Comparison of ENCODE assay signal across 7 mouse cellular contexts in the genomic region with DNA sequence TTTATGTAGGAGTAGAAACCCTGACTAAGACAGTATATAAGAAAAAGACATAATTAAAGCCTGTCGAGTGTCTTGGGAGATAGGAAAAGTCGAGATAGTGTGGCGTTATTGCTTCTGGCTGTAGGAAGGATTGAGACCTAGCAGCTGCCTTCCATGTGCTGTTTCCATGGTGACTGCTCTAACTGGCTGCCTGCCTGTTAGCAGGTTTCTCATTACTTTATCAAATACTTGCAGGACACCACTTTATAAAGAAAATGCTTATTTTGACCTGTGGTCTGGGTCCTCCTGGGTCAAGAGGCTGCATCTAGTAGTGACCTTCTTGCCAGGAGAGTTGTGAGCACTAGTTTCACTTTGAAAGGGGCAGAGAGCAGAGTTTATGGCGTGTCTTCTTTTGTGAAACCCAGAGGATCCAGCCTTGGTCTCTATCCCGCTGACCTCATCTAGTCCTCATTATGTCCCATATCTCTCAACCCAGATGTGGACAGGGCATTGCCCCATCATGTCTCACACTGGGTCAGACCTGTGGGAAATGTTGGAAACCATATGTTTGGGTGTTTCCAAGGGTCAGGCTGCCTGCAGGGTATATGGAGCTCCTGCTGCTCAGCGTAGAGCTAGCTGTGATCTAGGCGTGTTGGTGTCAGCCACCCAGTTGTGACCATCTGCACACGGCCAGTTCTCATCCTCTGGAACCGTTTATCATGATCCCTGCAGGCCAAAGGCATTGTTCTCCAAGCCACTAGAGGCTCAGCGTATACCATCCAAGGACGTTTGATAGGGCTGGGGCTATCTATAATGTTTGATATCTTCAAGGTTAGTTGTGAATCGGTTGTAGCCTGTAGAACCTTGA. TPM values are rescaled to one million over a fixed set of nuclear protein-coding genes. Genes with fewer than 3 reads are reported as not detected.
A peak's percentile ranks its signal among the peaks of the same experiment; 100 is the strongest.
DNase-seq lines count a peak whose midpoint lies in the region; ATAC-seq lines count a peak whose summit lies in the region.

No protein-coding gene starts in this region.

- ATAC-seq in forebrain, embryonic 13.5 days = peak; percentile 60
- ATAC-seq in kidney, embryonic 16.5 days (ENCODE audit: low FRiP score, low TSS enrichment) = peak; percentile 46; the same call in 1 of the 2 replicates
- peak; percentile 75 for ATAC-seq in megakaryocyte-erythroid progenitor cell, adult 5-6 weeks (replicated peaks; ENCODE audit: low FRiP score, low TSS enrichment, poor library complexity, severe bottlenecking)
- ATAC-seq in cerebellum, adult (ENCODE audit: insufficient number of reproducible peaks, low FRiP score, low TSS enrichment) = no peak

- peak; percentile 65 for DNase-seq in spleen, adult 12 weeks (ENCODE audit: low spot score)
- no peak for DNase-seq in spleen, adult 18-20 months
- peak; percentile 61 for DNase-seq in telencephalon, adult 2 months (ENCODE audit: low read depth, low spot score)

- no peak overlapping the region for H3K9ac ChIP-seq in forebrain, embryonic 13.5 days
- no peak overlapping the region for H3K9ac ChIP-seq in kidney, embryonic 16.5 days (replicated peaks; ENCODE audit: low read length)

- no peaks in the 10 kb centered on the region for H3K27me3 ChIP-seq in forebrain, embryonic 13.5 days
- H3K27me3 ChIP-seq in kidney, embryonic 16.5 days (ENCODE audit: insufficient read depth, low read length) = no peaks in the 10 kb centered on the region

- no peak overlapping the region for H3K4me3 ChIP-seq in forebrain, embryonic 13.5 days
- H3K4me3 ChIP-seq in kidney, embryonic 16.5 days (ENCODE audit: low read length) = no peak overlapping the region

- H3K9me3 ChIP-seq in forebrain, embryonic 13.5 days (replicated peaks) = no peaks in the 10 kb centered on the region
- H3K9me3 ChIP-seq in kidney, embryonic 16.5 days (ENCODE audit: low read length) = no peaks in the 10 kb centered on the region

- H3K4me2 ChIP-seq in forebrain, embryonic 13.5 days = no peak overlapping the region
- H3K4me2 ChIP-seq in kidney, embryonic 16.5 days (replicated peaks; ENCODE audit: low read depth, low read length) = no peak overlapping the region

- H3K4me1 ChIP-seq in forebrain, embryonic 13.5 days = peaks cover 33% of the 10 kb centered on the region
- peaks cover 42% of the 10 kb centered on the region for H3K4me1 ChIP-seq in kidney, embryonic 16.5 days (ENCODE audit: insufficient read depth, low read length)

- peak overlapping the region; percentile 66 for H3K27ac ChIP-seq in forebrain, embryonic 13.5 days
- H3K27ac ChIP-seq in kidney, embryonic 16.5 days (ENCODE audit: low read length) = peak overlapping the region; percentile 75

- H3K36me3 ChIP-seq in forebrain, embryonic 13.5 days (ENCODE audit: poor library complexity, severe bottlenecking) = no peaks in the 10 kb centered on the region
- H3K36me3 ChIP-seq in kidney, embryonic 16.5 days (ENCODE audit: insufficient read depth, low read length) = no peaks in the 10 kb centered on the region

- WGBS in forebrain, embryonic 13.5 days = 69% methylated on average over 12 of the region's 12 CpGs
- WGBS in kidney, embryonic 16.5 days = 57% methylated on average over 12 of the region's 12 CpGs

RNA-seq across cellular contexts. Expression of a gene that starts 30.1 kb away (rescaled TPM):
- polyA plus RNA-seq in forebrain, embryonic 13.5 days (2015; fragmentation: Nextera tagmentation; extraction: Ambion mirVana) = 0.19 and 0.44 TPM in 2 replicates
- 0.77 and 0.90 TPM in 2 replicates for polyA plus RNA-seq in kidney, embryonic 16.5 days (2015; fragmentation: Nextera tagmentation; extraction: Ambion mirVana)
- not detected in 2 replicates for total RNA-seq in megakaryocyte-erythroid progenitor cell, adult 5-6 weeks (2014; fragmentation: Nextera tagmentation)
- 0.66 TPM in 1 of 2 replicates, not detected in the other for total RNA-seq in megakaryocyte-erythroid progenitor cell, adult 5-6 weeks (2017)

Comparison
In these comparisons a context has a peak if more than half of its experiments do, and no peak if none do; other contexts are left out.
1. DNase-seq: peak in spleen, adult 12 weeks (single experiment) and telencephalon, adult 2 months (single experiment); none in spleen, adult 18-20 months (0 of 2).